Mouse (Mus musculus) midbrain, embryonic 16.5 days (tissue): ENCODE results near the gene Pphln1. TPM values are rescaled to one million over a fixed set of nuclear protein-coding genes. Genes with fewer than 3 reads are reported as not detected.
"Not testable (repeated sequence)": the region's sequence is repeated elsewhere in the genome, so short reads cannot be mapped to it uniquely, and the experiment has no call there.

Experiments
- ATAC-seq: fragments of 200-750 bp; cut with Nextera tagmentation; 2 replicates; pipeline ENCODE4 v1.8.0; 2017; ENCODE audit warnings: moderate TSS enrichment
- H3K27ac ChIP-seq: fragments of 300-500 bp; sonication (generic); 2 replicates; pipeline ENCODE4 v1.5.1; 2014; ENCODE audit warnings: mild to moderate bottlenecking, low read length, mixed read lengths
- H3K27me3 ChIP-seq: fragments of 300-500 bp; sonication (generic); 2 replicates; pipeline ENCODE4 v1.6.1; 2014; ENCODE audit warnings: low read depth, low read length, mixed read lengths; ENCODE audit not compliant: control insufficient read depth, insufficient read depth
- H3K36me3 ChIP-seq: fragments of 300-500 bp; sonication (generic); 2 replicates; pipeline ENCODE4 v1.6.1; 2014; ENCODE audit warnings: mild to moderate bottlenecking, low read length, moderate library complexity, mixed read lengths; ENCODE audit not compliant: control insufficient read depth, insufficient read depth
- H3K4me1 ChIP-seq: fragments of 300-500 bp; sonication (generic); 2 replicates; pipeline ENCODE4 v1.6.1; 2014; ENCODE audit warnings: mild to moderate bottlenecking, low read length, mixed read lengths; ENCODE audit not compliant: control insufficient read depth, insufficient read depth
- H3K4me2 ChIP-seq: fragments of 300-500 bp; sonication (generic); 2 replicates; pipeline ENCODE4 v1.6.1; 2014; ENCODE audit warnings: mild to moderate bottlenecking, low read length, mixed read lengths
- H3K4me3 ChIP-seq: fragments of 300-500 bp; sonication (generic); 2 replicates; pipeline ENCODE4 v1.5.1; 2014; ENCODE audit warnings: low read depth, mild to moderate bottlenecking, low read length, moderate library complexity, mixed read lengths
- H3K9ac ChIP-seq: fragments of 300-500 bp; sonication (generic); 2 replicates; pipeline ENCODE4 v1.6.1; 2014; ENCODE audit warnings: low read depth, low read length, mixed read lengths
- H3K9me3 ChIP-seq: fragments of 300-500 bp; sonication (generic); replicated peaks from 2 replicates; pipeline ENCODE4 v1.6.1; 2014; ENCODE audit warnings: mild to moderate bottlenecking, low read length, mixed read lengths; ENCODE audit not compliant: control insufficient read depth, poor library complexity, severe bottlenecking
- WGBS: fragments of 180-500 bp; shearing (Covaris S2); extraction: QIAGEN DNeasy Blood & Tissue Kit; methylation state at CpG from one replicate; pipeline ENCODE4 v1.1.7; 2014; 5-methylcytosine and 5-hydroxymethylcytosine counted together
- polyA plus RNA-seq: library from polyadenylated mRNA; unstranded; fragments of >200 nt; fragmentation: Nextera tagmentation; extraction: Ambion mirVana; gene quantifications from 2 replicates; pipeline ENCODE4 v1.2.1, GENCODE M21; 2015

Pphln1 gene
- polyA plus RNA-seq, result 37.2 and 40.6 TPM in 2 replicates

GRCm38 (mm10) chr15:93397826-93398698 lies at the start of gene Pphln1, which contains the start of gene Zcrb1:
Pphln1 (plus strand) TSS chr15:93398350.
Zcrb1 (minus strand) TSS chr15:93398334.
- Histone ChIP-seq H3K9ac (peak within 1 kb of the TSS; percentile 93), H3K9me3 (no peaks in the 10 kb centered on the region), H3K4me3 (peak within 1 kb of the TSS; percentile 98), H3K4me1 (peaks cover 28% of the 10 kb centered on the region), H3K4me2 (peak within 1 kb of the TSS; percentile 90), H3K36me3 (peaks cover 3% of the 10 kb centered on the region; the same call in 1 of the 2 replicates), H3K27me3 (no peaks in the 10 kb centered on the region), H3K27ac (peak within 1 kb of the TSS; percentile 90)
- WGBS, result under 1% methylated on average over 99 of the region's 100 CpGs
- ATAC-seq, result peak; percentile 96

GRCm38 (mm10) chr15:93358346-93359095 lies 39.6 kb upstream of the Pphln1 start:
- no peak overlapping the region for H3K27ac ChIP-seq
- no peak for ATAC-seq
- H3K4me1 ChIP-seq, result no peaks in the 10 kb centered on the region
- 93% methylated on average over 19 of the region's 19 CpGs for WGBS
- no peaks in the 10 kb centered on the region for H3K36me3 ChIP-seq
- no peaks in the 10 kb centered on the region for H3K27me3 ChIP-seq
- no peak overlapping the region for H3K4me2 ChIP-seq
- H3K4me3 ChIP-seq, result no peak overlapping the region
- H3K9ac ChIP-seq, result no peak overlapping the region
- H3K9me3 ChIP-seq, result no peaks in the 10 kb centered on the region

- Histone ChIP-seq H3K27ac (no peak overlapping the region), H3K36me3 (no peaks in the 10 kb centered on the region), H3K9ac (no peak overlapping the region), H3K9me3 (no peaks in the 10 kb centered on the region), H3K4me3 (no peak overlapping the region), H3K4me1 (no peaks in the 10 kb centered on the region), H3K27me3 (no peaks in the 10 kb centered on the region), H3K4me2 (no peak overlapping the region)
- 91% methylated on average over 6 of the region's 6 CpGs for WGBS
- no peak for ATAC-seq
Measured at GRCm38 (mm10) chr15:93365561-93365960, 32.6 kb upstream of the Pphln1 start.

- WGBS, result 76% methylated on average over 9 of the region's 9 CpGs
- no peak overlapping the region for H3K27ac ChIP-seq
- H3K36me3 ChIP-seq, result no peaks in the 10 kb centered on the region
- no peak overlapping the region for H3K4me3 ChIP-seq
- no peak overlapping the region for H3K9ac ChIP-seq
- no peaks in the 10 kb centered on the region for H3K4me1 ChIP-seq
- H3K4me2 ChIP-seq, result no peak overlapping the region
- no peak for ATAC-seq
- H3K9me3 ChIP-seq, result no peaks in the 10 kb centered on the region
- H3K27me3 ChIP-seq, result no peaks in the 10 kb centered on the region
Measured at GRCm38 (mm10) chr15:93368558-93368957, 29.6 kb upstream of the Pphln1 start.

GRCm38 (mm10) chr15:93371838-93372237 lies 26.3 kb upstream of the Pphln1 start:
- no peaks in the 10 kb centered on the region for H3K27me3 ChIP-seq
- ATAC-seq, result no peak
- no peak overlapping the region for H3K27ac ChIP-seq
- H3K4me3 ChIP-seq, result no peak overlapping the region
- no peak overlapping the region for H3K9ac ChIP-seq
- H3K36me3 ChIP-seq, result no peaks in the 10 kb centered on the region
- WGBS, result 86% methylated on average over 2 of the region's 2 CpGs
- no peak overlapping the region for H3K4me2 ChIP-seq
- no peaks in the 10 kb centered on the region for H3K4me1 ChIP-seq
- H3K9me3 ChIP-seq, result no peaks in the 10 kb centered on the region

GRCm38 (mm10) chr15:93372525-93373119 lies 25.5 kb upstream of the Pphln1 start:
- H3K27me3 ChIP-seq, H3K36me3 ChIP-seq, ATAC-seq: not testable (repeated sequence)

GRCm38 (mm10) chr15:93375696-93376095 lies 22.5 kb upstream of the Pphln1 start:
- no peak for ATAC-seq
- no peaks in the 10 kb centered on the region for H3K9me3 ChIP-seq
- 91% methylated on average over 5 of the region's 5 CpGs for WGBS
- H3K4me1 ChIP-seq, result no peaks in the 10 kb centered on the region
- H3K27ac ChIP-seq, result no peak overlapping the region
- H3K36me3 ChIP-seq, result no peaks in the 10 kb centered on the region
- no peak overlapping the region for H3K9ac ChIP-seq
- H3K27me3 ChIP-seq, result no peaks in the 10 kb centered on the region
- no peak overlapping the region for H3K4me3 ChIP-seq
- H3K4me2 ChIP-seq, result no peak overlapping the region

More at GRCm38 (mm10) chr15:93372525-93373119, 25.5 kb upstream of the Pphln1 start:
- not testable (repeated sequence) for H3K4me3 ChIP-seq, H3K27ac ChIP-seq, H3K9me3 ChIP-seq, H3K4me2 ChIP-seq, H3K4me1 ChIP-seq, H3K9ac ChIP-seq

- H3K4me2 ChIP-seq, result no peak overlapping the region
- no peaks in the 10 kb centered on the region for H3K9me3 ChIP-seq
- no peak overlapping the region for H3K4me3 ChIP-seq
- no peak overlapping the region for H3K9ac ChIP-seq
- 84% methylated on average over 3 of the region's 3 CpGs for WGBS
- no peaks in the 10 kb centered on the region for H3K27me3 ChIP-seq
- H3K4me1 ChIP-seq, result no peaks in the 10 kb centered on the region
- H3K27ac ChIP-seq, result no peak overlapping the region
- no peaks in the 10 kb centered on the region for H3K36me3 ChIP-seq
- ATAC-seq, result no peak
Measured at GRCm38 (mm10) chr15:93379177-93379576, 19.0 kb upstream of the Pphln1 start.
